Mouse (Mus musculus): ENCODE results near the gene Zscan18.

DNA sequence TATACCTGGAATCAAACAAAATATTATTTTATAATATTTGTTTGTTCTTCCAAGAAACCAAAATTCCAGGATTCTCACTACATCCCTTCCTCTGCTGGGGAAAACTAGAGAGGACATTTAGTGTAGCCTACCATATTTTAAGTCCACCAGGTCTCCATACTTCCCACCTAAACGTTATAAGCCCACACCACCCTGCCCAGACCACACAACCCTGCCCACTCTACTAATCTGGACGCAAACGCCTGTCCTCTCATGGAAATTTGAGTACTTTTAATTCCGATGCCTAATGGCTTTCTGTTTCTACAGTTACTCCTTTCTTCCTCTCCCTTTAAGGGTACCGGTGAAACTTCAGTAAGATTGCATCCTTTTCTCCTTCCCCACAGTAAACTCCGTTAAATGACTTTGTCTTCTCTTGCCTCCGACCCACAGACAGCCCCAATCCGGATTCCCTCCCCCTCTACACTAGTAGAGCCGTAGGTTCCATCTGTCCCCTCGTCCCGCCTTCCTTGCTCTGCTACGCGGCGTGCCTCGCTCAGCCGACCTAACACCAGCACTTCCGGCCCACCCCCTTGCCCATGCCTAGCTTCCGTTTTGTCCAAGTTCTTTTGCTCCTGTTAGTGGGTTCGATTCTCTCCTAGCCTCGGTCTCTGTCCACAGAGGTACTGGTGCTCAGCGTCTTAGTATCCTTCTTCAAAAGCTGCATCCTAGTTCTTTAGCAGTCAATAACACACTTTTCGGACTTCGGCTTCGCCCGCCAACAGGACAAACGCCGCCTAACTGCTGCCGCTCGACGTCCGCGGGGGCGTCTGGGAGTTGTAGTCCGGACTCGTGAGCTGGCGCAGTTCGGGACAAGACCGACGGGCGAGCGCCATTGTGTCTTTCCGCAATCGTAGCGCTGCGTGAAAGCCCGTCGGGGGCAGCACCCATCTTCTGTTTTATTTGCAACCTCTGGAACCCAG is 31.0 kb upstream of the Zscan18 start, which contains the start of gene Zfp110:
- TF ChIP-seq POLR2A (IDR thresholded peaks at IDR 0.05; ENCODE audit: insufficient read length, low read depth), result peak; percentile 65
- TF ChIP-seq POLR2AphosphoS2 (IDR thresholded peaks at IDR 0.05; ENCODE audit: insufficient read length, low read depth), result peak; percentile 46
- TF ChIP-seq MAX (IDR thresholded peaks at IDR 0.05; ENCODE audit: low read depth), result no peak
- TF ChIP-seq MYOD1 (IDR thresholded peaks at IDR 0.05; ENCODE audit: control insufficient read depth in 1 of 3, insufficient read length in 2 of 3, low read depth in 2 of 3), result no peak
- TF ChIP-seq USF1 (IDR thresholded peaks at IDR 0.05; ENCODE audit: low read depth), result no peak
- TF ChIP-seq REST (IDR thresholded peaks at IDR 0.05; ENCODE audit: insufficient read depth, insufficient read length), result no peak
- TF ChIP-seq SRF (IDR thresholded peaks at IDR 0.05; ENCODE audit: control insufficient read depth, insufficient read length, low read depth), result no peak
- no peak for TF ChIP-seq E2F4 (IDR thresholded peaks at IDR 0.05; ENCODE audit: insufficient read depth)
- TF ChIP-seq CEBPB (IDR thresholded peaks at IDR 0.05; ENCODE audit: insufficient read depth, poor library complexity, severe bottlenecking), result no peak
